Mouse (Mus musculus): Measurements from ENCODE around the gene Ap5z1. TPM values are rescaled to one million over a fixed set of nuclear protein-coding genes. Genes with fewer than 3 reads are reported as not detected.
A peak's percentile ranks its signal among the peaks of the same experiment; 100 is the strongest.

The Ap5z1 gene
- polyA plus RNA-seq, 1 experiment from 2014 or later: 17.3 TPM

DNA sequence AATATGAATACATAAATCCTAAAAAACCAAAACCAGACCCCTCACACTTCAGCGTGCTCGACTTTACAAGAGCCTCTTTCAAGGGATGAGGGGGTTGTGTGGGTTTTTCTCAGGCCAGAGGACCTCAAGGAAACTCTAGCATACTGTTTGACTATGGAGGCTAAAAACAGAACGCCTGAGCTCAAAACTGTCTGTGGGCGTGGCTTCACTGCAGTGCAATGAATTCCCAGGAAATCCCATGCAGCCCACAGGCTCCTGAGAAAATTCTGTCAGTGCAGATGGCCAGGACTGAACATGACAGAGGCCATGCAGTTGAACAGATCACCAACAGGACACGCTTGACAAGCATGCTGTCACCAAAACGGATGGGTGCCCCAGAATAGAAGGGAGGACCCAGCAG, 55.2 kb downstream of the Ap5z1 start:
- no peak overlapping the region for H3K4me2 ChIP-seq (ENCODE audit: low read depth, low read length)
- no peaks in the 10 kb centered on the region for H3K36me3 ChIP-seq (ENCODE audit: control insufficient read depth, insufficient read depth, low read length)
- H3K4me1 ChIP-seq (ENCODE audit: control insufficient read depth, insufficient read depth, low read length): no peaks in the 10 kb centered on the region
- ATAC-seq: no peak
- H3K9me3 ChIP-seq (ENCODE audit: control insufficient read depth, low read length): no peaks in the 10 kb centered on the region
- H3K4me3 ChIP-seq (ENCODE audit: low read length): no peak overlapping the region
- H3K9ac ChIP-seq (ENCODE audit: low read depth, low read length): no peak overlapping the region
- H3K27ac ChIP-seq (ENCODE audit: low read length): no peak overlapping the region
- WGBS: 44% methylated on average over 6 of the region's 6 CpGs
- no peaks in the 10 kb centered on the region for H3K27me3 ChIP-seq (replicated peaks; ENCODE audit: control insufficient read depth, insufficient read depth, low read length)

DNA sequence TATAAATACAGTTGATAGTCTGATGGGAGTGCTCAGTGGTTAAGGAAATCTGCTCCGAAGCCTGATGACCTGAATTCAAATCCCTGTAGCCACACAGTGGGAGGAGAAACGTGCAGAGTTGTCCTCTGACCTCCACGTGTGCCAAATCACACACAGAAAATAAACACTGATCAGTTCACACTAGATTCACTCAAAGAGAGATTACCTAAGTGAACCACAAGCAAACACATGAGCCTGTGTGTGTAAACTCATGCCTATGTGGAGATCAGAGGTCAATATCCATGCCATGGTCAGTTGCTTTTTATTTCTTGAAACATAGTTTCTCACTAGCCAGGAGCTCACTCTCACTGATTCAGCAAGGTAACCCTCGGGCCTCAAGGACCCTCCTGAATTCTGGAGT, 56.6 kb downstream of the Ap5z1 start:
- no peaks in the 10 kb centered on the region for H3K4me1 ChIP-seq (ENCODE audit: control insufficient read depth, insufficient read depth, low read length)
- no peaks in the 10 kb centered on the region for H3K27me3 ChIP-seq (replicated peaks; ENCODE audit: control insufficient read depth, insufficient read depth, low read length)
- H3K27ac ChIP-seq (ENCODE audit: low read length): no peak overlapping the region
- no peak overlapping the region for H3K4me2 ChIP-seq (ENCODE audit: low read depth, low read length)
- no peak overlapping the region for H3K9ac ChIP-seq (ENCODE audit: low read depth, low read length)
- no peaks in the 10 kb centered on the region for H3K9me3 ChIP-seq (ENCODE audit: control insufficient read depth, low read length)
- H3K4me3 ChIP-seq (ENCODE audit: low read length): no peak overlapping the region
- ATAC-seq: no peak
- WGBS: 80% methylated on average over 4 of the region's 4 CpGs
- no peaks in the 10 kb centered on the region for H3K36me3 ChIP-seq (ENCODE audit: control insufficient read depth, insufficient read depth, low read length)

DNA sequence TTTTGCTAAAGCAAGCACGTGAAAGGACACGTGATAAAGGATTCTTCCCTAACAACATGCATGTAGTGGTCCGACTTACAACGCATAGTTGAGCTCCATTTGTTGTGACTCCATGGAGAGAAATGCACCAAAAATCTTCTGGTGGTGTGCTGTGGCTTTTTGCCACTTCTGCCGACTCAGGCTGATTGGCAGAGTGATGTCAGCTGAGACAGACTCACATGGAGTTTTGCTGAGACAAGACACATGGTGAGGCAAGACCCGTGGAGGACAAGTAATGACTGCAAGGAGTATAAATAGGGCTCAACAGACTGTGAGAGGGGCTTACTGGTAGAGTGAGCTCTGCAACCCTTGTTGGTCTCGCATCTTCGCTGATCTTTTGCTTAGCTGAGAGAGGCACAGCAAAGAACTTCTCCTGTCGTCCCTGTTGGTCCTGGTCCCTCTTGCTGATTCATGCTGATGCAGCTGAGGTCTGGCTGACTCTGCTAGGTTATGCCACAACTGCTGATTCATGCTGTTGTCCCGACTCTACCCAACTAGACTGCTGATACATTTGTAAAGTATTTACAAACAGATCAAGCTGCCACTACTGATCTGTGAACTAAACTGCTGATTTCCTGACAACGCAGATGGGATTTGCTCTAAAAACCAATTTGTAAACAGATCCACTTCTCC, 57.6 kb downstream of the Ap5z1 start:
- WGBS: 80% methylated on average over 11 of the region's 11 CpGs
- Histone ChIP-seq H3K36me3 (ENCODE audit: control insufficient read depth, insufficient read depth, low read length) (no peaks in the 10 kb centered on the region), H3K4me3 (ENCODE audit: low read length) (no peak overlapping the region), H3K27ac (ENCODE audit: low read length) (no peak overlapping the region), H3K9me3 (ENCODE audit: control insufficient read depth, low read length) (no peaks in the 10 kb centered on the region), H3K9ac (ENCODE audit: low read depth, low read length) (no peak overlapping the region), H3K4me2 (ENCODE audit: low read depth, low read length) (no peak overlapping the region), H3K27me3 (replicated peaks; ENCODE audit: control insufficient read depth, insufficient read depth, low read length) (no peaks in the 10 kb centered on the region), H3K4me1 (ENCODE audit: control insufficient read depth, insufficient read depth, low read length) (no peaks in the 10 kb centered on the region)
- no peak for ATAC-seq

DNA sequence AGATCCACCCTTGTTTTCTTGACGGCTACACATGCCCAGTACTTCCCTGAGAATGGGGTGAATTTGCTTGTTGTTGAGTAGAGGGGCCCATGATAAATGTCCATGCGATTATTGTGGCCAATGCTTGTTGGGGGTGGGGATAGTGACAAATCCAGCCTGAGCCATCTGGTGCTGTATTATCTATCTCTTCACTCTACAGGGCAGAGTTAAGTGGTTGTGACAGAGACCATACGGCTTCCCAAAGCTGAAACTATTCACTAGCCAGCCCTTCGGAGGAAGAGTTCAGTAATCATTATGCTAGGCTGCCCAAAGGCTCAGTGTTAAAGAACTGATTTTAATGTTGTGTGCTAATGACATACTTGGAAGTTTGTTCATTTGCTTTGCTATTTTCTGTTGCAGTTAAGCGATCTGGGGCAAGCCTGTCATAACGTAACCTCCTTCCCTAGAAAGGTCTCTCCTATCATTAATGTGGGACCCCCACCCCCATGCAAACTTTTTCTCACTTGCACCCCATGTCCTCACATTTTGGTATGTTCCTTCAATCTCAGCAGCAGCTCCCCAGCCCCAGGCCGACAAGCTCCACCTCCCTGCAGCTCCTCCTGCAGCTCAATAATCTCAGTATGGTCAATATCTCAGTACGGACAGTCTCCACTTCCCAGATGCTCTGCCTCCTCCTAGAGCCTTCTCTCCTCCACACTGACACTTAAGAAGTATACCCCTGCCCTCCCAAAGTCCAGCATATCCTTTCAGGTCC, 61.1 kb downstream of the Ap5z1 start:
- no peak overlapping the region for H3K9ac ChIP-seq (ENCODE audit: low read depth, low read length)
- ATAC-seq: peak; percentile 52; the same call in 1 of the 2 replicates
- H3K4me2 ChIP-seq (ENCODE audit: low read depth, low read length): no peak overlapping the region
- H3K27me3 ChIP-seq (replicated peaks; ENCODE audit: control insufficient read depth, insufficient read depth, low read length): peaks cover 5% of the 10 kb centered on the region; the same call in 1 of the 2 replicates
- H3K27ac ChIP-seq (ENCODE audit: low read length): peak overlapping the region; percentile 48; the same call in 1 of the 2 replicates
- H3K36me3 ChIP-seq (ENCODE audit: control insufficient read depth, insufficient read depth, low read length): no peaks in the 10 kb centered on the region
- no peak overlapping the region for H3K4me3 ChIP-seq (ENCODE audit: low read length)
- H3K4me1 ChIP-seq (ENCODE audit: control insufficient read depth, insufficient read depth, low read length): no peaks in the 10 kb centered on the region
- WGBS: 59% methylated on average over 8 of the region's 8 CpGs
- H3K9me3 ChIP-seq (ENCODE audit: control insufficient read depth, low read length): 0 out of 2 replicates have a peak, but pooled peaks cover 5% of the 10 kb centered on the region

Other genes starting within 250 kb of the Ap5z1 start
- gene Foxk1, start 62.4 kb upstream of the Ap5z1 start, polyA plus RNA-seq (2015; fragmentation: Nextera tagmentation; extraction: Ambion mirVana): 1.9 and 2.0 TPM in 2 replicates
- gene Papolb, start 66.1 kb downstream of the Ap5z1 start, polyA plus RNA-seq (2015; fragmentation: Nextera tagmentation; extraction: Ambion mirVana): 0.05 TPM in 1 of 2 replicates, not detected in the other
- gene Radil, start 87.2 kb downstream of the Ap5z1 start, polyA plus RNA-seq (2015; fragmentation: Nextera tagmentation; extraction: Ambion mirVana): 1.6 and 2.2 TPM in 2 replicates
- gene Mmd2, start 144.9 kb downstream of the Ap5z1 start, polyA plus RNA-seq (2015; fragmentation: Nextera tagmentation; extraction: Ambion mirVana): 1.6 and 1.7 TPM in 2 replicates
- gene Wipi2, start 163.8 kb downstream of the Ap5z1 start, polyA plus RNA-seq (2015; fragmentation: Nextera tagmentation; extraction: Ambion mirVana): 33.6 and 33.8 TPM in 2 replicates
- 5.8 and 6.9 TPM in 2 replicates for gene Slc29a4, start 228.6 kb downstream of the Ap5z1 start, polyA plus RNA-seq (2015; fragmentation: Nextera tagmentation; extraction: Ambion mirVana)